Mouse (Mus musculus) CH12.LX (cell line): ENCODE results near the gene Thsd4. TPM values are rescaled to one million over a fixed set of nuclear protein-coding genes. Genes with fewer than 3 reads are reported as not detected.

ENCODE experiments used
- DNase-seq: peaks from one replicate; pipeline ENCODE4 v3.0.0-alpha.2; 2013; ENCODE audit errors: extremely low read depth
- H3K27ac ChIP-seq: 2 replicates; pipeline ENCODE4 v1.5.1; 2012; ENCODE audit warnings: low read depth, mild to moderate bottlenecking, control low read depth, moderate library complexity; ENCODE audit not compliant: insufficient read depth
- H3K27me3 ChIP-seq: replicated peaks from 2 replicates; pipeline ENCODE3; 2012; ENCODE audit warnings: inconsistent platforms
- H3K36me3 ChIP-seq, 2 experiments: replicated peaks in 1 of 2; 2 replicates each; pipeline versions ENCODE3 to v1.6.1; 2012; ENCODE audit warnings: inconsistent platforms in 1 of 2, low read length in 1 of 2, mild to moderate bottlenecking in 1 of 2, mixed read lengths in 1 of 2, moderate library complexity in 1 of 2; ENCODE audit not compliant: control insufficient read depth in 1 of 2, insufficient read depth in 1 of 2
- H3K4me1 ChIP-seq, 2 experiments: 2 replicates each; pipeline ENCODE4 v1.6.1; 2012; ENCODE audit warnings: inconsistent platforms in 1 of 2, moderate library complexity in 1 of 2; ENCODE audit not compliant: insufficient read depth in 2 of 2, control insufficient read depth in 1 of 2
- H3K4me2 ChIP-seq: 2 replicates; pipeline ENCODE4 v1.6.1; 2012; ENCODE audit warnings: low read depth, mild to moderate bottlenecking, control low read depth; ENCODE audit not compliant: poor library complexity, insufficient read depth, severe bottlenecking
- H3K4me3 ChIP-seq, 3 experiments: fragments of 150-350 bp in 1 of 3; sonication (generic) in 1 of 3; replicated peaks in 1 of 3; 2 replicates each; pipeline versions ENCODE3 to v1.5.1; 2011 to 2012; ENCODE audit warnings: low read depth in 2 of 3, low read length in 2 of 3, mild to moderate bottlenecking in 2 of 3, moderate library complexity in 2 of 3, control low read depth in 1 of 3, improper control_type of control experiment in 1 of 3, inconsistent platforms in 1 of 3, mixed read lengths in 1 of 3; ENCODE audit not compliant: poor library complexity in 1 of 3
- H3K79me2 ChIP-seq: replicated peaks from 2 replicates; pipeline ENCODE4 v1.6.1; 2012; ENCODE audit warnings: mild to moderate bottlenecking, moderate library complexity; ENCODE audit not compliant: control insufficient read depth, poor library complexity, insufficient read depth, severe bottlenecking; ENCODE audit errors: extremely low read depth
- H3K9ac ChIP-seq: 2 replicates; pipeline ENCODE4 v1.6.1; 2012; ENCODE audit warnings: low read depth, mild to moderate bottlenecking, control low read depth, moderate library complexity; ENCODE audit not compliant: insufficient read depth
- H3K9me3 ChIP-seq: replicated peaks from 2 replicates; pipeline ENCODE3; 2012; ENCODE audit warnings: low read length, inconsistent platforms, mixed read lengths
- E2F4 ChIP-seq: IDR thresholded peaks from 2 replicates; pipeline ENCODE4 v1.6.1; 2011; ENCODE audit warnings: low read depth, low read length, improper control_type of control experiment; ENCODE audit not compliant: insufficient replicate concordance
- JUND ChIP-seq: conservative IDR thresholded peaks from 2 replicates; pipeline ENCODE4 v1.6.1; 2011; ENCODE audit warnings: low read depth, low read length, improper control_type of control experiment
- MAZ ChIP-seq: IDR thresholded peaks from 2 replicates; pipeline ENCODE4 v1.6.1; 2012; ENCODE audit warnings: low read depth, mild to moderate bottlenecking, inconsistent platforms, low read length, improper control_type of control experiment, moderate library complexity
- NRF1 ChIP-seq: IDR thresholded peaks from 2 replicates; pipeline ENCODE4 v1.6.1; 2014; ENCODE audit warnings: low read depth, mild to moderate bottlenecking, inconsistent platforms, low read length, improper control_type of control experiment, moderate library complexity
- TCF12 ChIP-seq: IDR thresholded peaks from 2 replicates; pipeline ENCODE4 v1.6.1; 2014; ENCODE audit warnings: low read depth, mild to moderate bottlenecking, inconsistent platforms, low read length, improper control_type of control experiment
- UBTF ChIP-seq: IDR thresholded peaks from 2 replicates; pipeline ENCODE4 v1.6.1; 2012; ENCODE audit warnings: low read depth, mild to moderate bottlenecking, inconsistent platforms, low read length, improper control_type of control experiment, moderate library complexity
- ZC3H11A ChIP-seq: IDR thresholded peaks from 2 replicates; pipeline ENCODE4 v1.6.1; 2012; ENCODE audit warnings: low read depth, mild to moderate bottlenecking, inconsistent platforms, low read length, improper control_type of control experiment
- ZNF384 ChIP-seq: IDR thresholded peaks from 2 replicates; pipeline ENCODE4 v1.6.1; 2012; ENCODE audit warnings: low read depth, low read length, improper control_type of control experiment, inconsistent platforms
- dilution Hi-C: fragments of 300-500 bp; cut with MboI; formaldehyde crosslinking; loops from 2 replicates; pipeline ENCODE4 v1.14.3; 2020; ENCODE audit warnings: low sequenced_read_pairs; ENCODE audit not compliant: extremely low pct_unique_long_range_greater_than_20kb, extremely low pct_ligation_motif_present
- in situ Hi-C: fragments of 300-500 bp; cut with MboI; formaldehyde crosslinking; loops from 3 replicates; pipeline ENCODE4 v1.14.3; 2019; ENCODE audit warnings: low sequenced_read_pairs, low pct_ligation_motif_present, low pct_unique_long_range_greater_than_20kb, mixed read lengths
- polyA plus RNA-seq: library from polyadenylated mRNA; unstranded; fragments of >175 nt; gene quantifications from 2 replicates; pipeline ENCODE4 v1.2.1, GENCODE M21; 2012; ENCODE audit warnings: low read depth; ENCODE audit not compliant: insufficient read length
- total RNA-seq, 2 experiments: library from RNA; depleted of rRNA; stranded (reverse); fragments of 300-350 nt in 1 of 2; fragments of >200 nt in 1 of 2; gene quantifications; 2 replicates each; pipeline ENCODE4 v1.2.3; 2012 to 2014

Thsd4 gene
- total and polyA plus RNA-seq, 3 experiments, result not detected

DNA sequence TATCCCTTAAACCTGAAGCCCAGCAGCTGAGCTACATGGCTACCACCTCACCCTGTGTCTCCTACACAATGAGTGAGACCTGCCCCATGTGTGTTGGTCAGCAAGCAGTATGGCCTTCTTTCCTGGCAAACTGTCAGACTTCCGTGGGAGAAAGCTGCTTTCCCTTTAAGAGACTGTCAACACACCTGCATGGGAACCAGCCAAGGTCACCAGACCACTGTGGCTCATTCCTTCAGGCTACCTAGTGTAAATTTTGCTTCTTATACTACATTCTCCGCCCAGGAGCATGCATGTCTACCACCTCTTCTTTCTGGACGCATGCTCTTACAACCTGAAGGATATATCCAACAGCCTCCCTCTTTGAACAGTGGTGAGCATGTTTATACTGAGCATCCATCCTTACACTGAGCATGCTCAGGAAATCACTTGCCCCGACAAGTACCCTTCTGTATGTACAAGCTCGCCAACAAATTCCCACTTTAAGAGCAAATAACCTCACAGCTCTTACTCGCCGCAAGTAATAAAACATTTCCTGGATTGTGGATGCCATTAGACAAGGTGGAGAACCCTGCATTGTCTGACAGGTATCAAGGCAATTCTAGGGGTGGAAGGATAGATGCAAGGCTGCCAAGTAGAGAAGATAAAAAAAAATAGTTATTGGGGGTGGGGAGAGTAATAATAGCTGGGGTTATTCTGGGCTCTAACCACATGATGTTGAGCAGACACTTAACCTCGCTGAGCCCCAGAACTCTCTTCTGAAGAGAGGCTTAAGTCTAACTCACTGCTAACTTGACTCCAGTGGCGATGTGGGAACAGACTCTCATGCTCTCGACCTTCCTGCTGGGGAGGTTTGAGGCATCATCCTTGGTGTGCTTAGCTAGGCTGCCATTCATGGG, 7.8 kb upstream of the Thsd4 start:
- Histone ChIP-seq H3K79me2 (no peaks in the 10 kb centered on the region), H3K4me3 (no peak overlapping the region), H3K27me3 (no peaks in the 10 kb centered on the region), H3K4me1 (peaks cover 0 to 21% of the 10 kb centered on the region in 2 experiments; a peak in 2 of 4 replicates), H3K9me3 (no peaks in the 10 kb centered on the region), H3K27ac (no peak overlapping the region), H3K36me3 (no peaks in the 10 kb centered on the region), H3K4me2 (no peak overlapping the region), H3K9ac (no peak overlapping the region)
- dilution Hi-C loops, result no loop called here
- TF ChIP-seq NRF1 (0 out of 2 replicates have a peak, but pooled peaks have one; percentile 23), MAZ (no peak)
- DNase-seq, result no peak
- in situ Hi-C loops, result no loop called here

DNA sequence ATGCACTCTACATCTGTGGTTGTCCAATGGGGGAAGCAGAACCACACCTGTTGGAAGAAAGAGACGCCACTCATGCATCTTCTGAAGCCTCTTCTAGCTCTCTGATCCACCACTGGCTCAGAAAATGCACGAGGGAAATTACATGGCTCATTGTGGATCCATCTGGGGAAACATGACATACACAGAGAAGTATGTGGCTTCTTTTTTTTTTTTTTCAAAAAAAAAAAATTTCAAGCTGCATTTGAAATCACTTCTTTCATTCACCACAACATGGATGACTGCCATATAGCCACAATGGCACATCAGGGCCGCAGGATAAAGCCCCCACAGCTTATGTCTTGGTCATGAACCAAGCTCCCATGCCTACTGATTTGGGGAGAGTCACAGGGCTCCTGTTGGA, 6.4 kb upstream of the Thsd4 start:
- Histone ChIP-seq H3K4me3 (no peak overlapping the region), H3K9ac (no peak overlapping the region), H3K4me2 (no peak overlapping the region), H3K27ac (no peak overlapping the region), H3K27me3 (no peaks in the 10 kb centered on the region), H3K79me2 (no peaks in the 10 kb centered on the region), H3K36me3 (no peaks in the 10 kb centered on the region), H3K4me1 (peaks cover 0 to 21% of the 10 kb centered on the region in 2 experiments; a peak in 2 of 4 replicates), H3K9me3 (no peaks in the 10 kb centered on the region)
- no peak for TF ChIP-seq JUND
- no peak for TF ChIP-seq UBTF
- no peak for TF ChIP-seq E2F4
- no peak for TF ChIP-seq ZC3H11A
- in situ Hi-C loops (no loop called here), dilution Hi-C loops (no loop called here)
- DNase-seq, result no peak

DNA sequence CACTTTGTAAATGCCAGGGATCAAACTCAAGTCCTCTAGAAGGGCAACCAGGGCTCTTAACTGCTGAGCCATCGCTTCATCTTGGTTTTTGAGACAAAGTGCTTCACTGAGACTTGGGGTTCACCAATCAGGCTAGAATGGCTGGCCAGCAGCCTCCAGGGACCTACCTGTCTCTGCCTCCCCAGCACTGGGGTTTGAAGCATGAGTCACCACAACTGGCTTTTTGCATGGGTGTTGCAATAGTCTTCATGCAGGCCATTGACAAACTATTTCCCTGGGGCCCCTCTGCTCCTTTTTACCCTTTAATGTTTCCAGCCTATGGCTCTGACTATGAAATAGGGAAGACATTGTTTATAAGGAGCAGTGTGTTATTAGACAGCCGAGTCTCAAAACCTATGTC, 6.0 kb upstream of the Thsd4 start:
- no peak overlapping the region for H3K9ac ChIP-seq
- no peak overlapping the region for H3K4me3 ChIP-seq
- in situ Hi-C loops (no loop called here), dilution Hi-C loops (no loop called here)
- H3K27ac ChIP-seq, result no peak overlapping the region
- H3K27me3 ChIP-seq, result no peaks in the 10 kb centered on the region
- H3K36me3 ChIP-seq, result no peaks in the 10 kb centered on the region
- H3K4me1 ChIP-seq, result peaks cover 0 to 21% of the 10 kb centered on the region in 2 experiments; a peak in 2 of 4 replicates
- no peak for DNase-seq
- H3K4me2 ChIP-seq, result no peak overlapping the region
- TF ChIP-seq TCF12, result no peak
- no peak for TF ChIP-seq ZNF384
- H3K9me3 ChIP-seq, result no peaks in the 10 kb centered on the region
- no peaks in the 10 kb centered on the region for H3K79me2 ChIP-seq
